Mouse (Mus musculus): ENCODE results near the gene Ubr7. TPM values are rescaled to one million over a fixed set of nuclear protein-coding genes. Genes with fewer than 3 reads are reported as not detected.

The Ubr7 gene
- total RNA-seq, 1 experiment = 87.5 TPM

GRCm38 (mm10) chr12:102722451-102722850 is 35.3 kb upstream of the Ubr7 start:
- peak overlapping the region in 1 of 2 experiments; percentile 33; a peak in 2 of 4 replicates for H3K4me3 ChIP-seq (ENCODE audit: insufficient read depth in 1 of 2, low read depth in 1 of 2, low read length in 2 of 2, poor library complexity in 1 of 2, severe bottlenecking in 1 of 2)
- no peak for DNase-seq (ENCODE audit: low read depth, low spot score)
- peak overlapping the region; percentile 3; the same call in 1 of the 2 replicates for H3K9ac ChIP-seq (ENCODE audit: insufficient read depth, low read depth, low read length, poor library complexity, severe bottlenecking)
- TF ChIP-seq ZNF384 (IDR thresholded peaks at IDR 0.05; ENCODE audit: low read depth, low read length) (no peak), ZC3H11A (IDR thresholded peaks at IDR 0.05; ENCODE audit: borderline replicate concordance, low read depth, low read length) (no peak)
- no peaks in the 10 kb centered on the region for H3K9me3 ChIP-seq (ENCODE audit: control insufficient read depth, insufficient read depth, low read depth, low read length)
- H3K27ac ChIP-seq (ENCODE audit: insufficient read depth, low read depth, low read length, poor library complexity, severe bottlenecking) = no peak overlapping the region
- H3K4me1 ChIP-seq (ENCODE audit: control insufficient read depth in 2 of 2, insufficient read depth in 2 of 2, low read length in 2 of 2, poor library complexity in 1 of 2) = peaks cover 8 to 31% of the 10 kb centered on the region in 2 experiments; a peak in 3 of 4 replicates
- in situ Hi-C loops (cut with MboI; ENCODE audit: low sequenced_read_pairs in 2 of 2, unreplicated experiment in 2 of 2) = loop anchor here in 1 of 2 experiments (10.0 kb wide), 1 partner anchor 218 kb away; no protein-coding TSS in a partner anchor
- H3K36me3 ChIP-seq (ENCODE audit: control insufficient read depth, insufficient read depth, low read length, poor library complexity, severe bottlenecking) = no peaks in the 10 kb centered on the region

GRCm38 (mm10) chr12:102722966-102723365 is 34.8 kb upstream of the Ubr7 start:
- Histone ChIP-seq H3K27ac (ENCODE audit: insufficient read depth, low read depth, low read length, poor library complexity, severe bottlenecking) (no peak overlapping the region), H3K4me3 (ENCODE audit: insufficient read depth in 1 of 2, low read depth in 1 of 2, low read length in 2 of 2, poor library complexity in 1 of 2, severe bottlenecking in 1 of 2) (no peak overlapping the region), H3K9me3 (ENCODE audit: control insufficient read depth, insufficient read depth, low read depth, low read length) (no peaks in the 10 kb centered on the region), H3K36me3 (ENCODE audit: control insufficient read depth, insufficient read depth, low read length, poor library complexity, severe bottlenecking) (no peaks in the 10 kb centered on the region), H3K9ac (ENCODE audit: insufficient read depth, low read depth, low read length, poor library complexity, severe bottlenecking) (no peak overlapping the region), H3K4me1 (ENCODE audit: control insufficient read depth in 2 of 2, insufficient read depth in 2 of 2, low read length in 2 of 2, poor library complexity in 1 of 2) (peaks cover 7 to 30% of the 10 kb centered on the region in 2 experiments; a peak in 3 of 4 replicates)
- TF ChIP-seq ZC3H11A (IDR thresholded peaks at IDR 0.05; ENCODE audit: borderline replicate concordance, low read depth, low read length) (no peak), MAFK (IDR thresholded peaks at IDR 0.05; ENCODE audit: insufficient read depth, low read depth, low read length) (no peak), ZNF384 (IDR thresholded peaks at IDR 0.05; ENCODE audit: low read depth, low read length) (no peak), HCFC1 (IDR thresholded peaks at IDR 0.05; ENCODE audit: borderline replicate concordance, insufficient read depth, low read length) (no peak), CHD2 (IDR thresholded peaks at IDR 0.05; ENCODE audit: low read depth, low read length) (no peak)
- DNase-seq (ENCODE audit: low read depth, low spot score) = no peak
- in situ Hi-C loops (cut with MboI; ENCODE audit: low sequenced_read_pairs in 2 of 2, unreplicated experiment in 2 of 2) = loop anchor here in 1 of 2 experiments (10.0 kb wide), 1 partner anchor 218 kb away; no protein-coding TSS in a partner anchor

GRCm38 (mm10) chr12:102723861-102724260 is 33.9 kb upstream of the Ubr7 start:
- Histone ChIP-seq H3K4me1 (ENCODE audit: control insufficient read depth in 2 of 2, insufficient read depth in 2 of 2, low read length in 2 of 2, poor library complexity in 1 of 2) (peaks cover 7 to 29% of the 10 kb centered on the region in 2 experiments; a peak in 3 of 4 replicates), H3K27ac (ENCODE audit: insufficient read depth, low read depth, low read length, poor library complexity, severe bottlenecking) (no peak overlapping the region), H3K4me3 (ENCODE audit: insufficient read depth in 1 of 2, low read depth in 1 of 2, low read length in 2 of 2, poor library complexity in 1 of 2, severe bottlenecking in 1 of 2) (no peak overlapping the region), H3K9me3 (ENCODE audit: control insufficient read depth, insufficient read depth, low read depth, low read length) (no peaks in the 10 kb centered on the region), H3K9ac (ENCODE audit: insufficient read depth, low read depth, low read length, poor library complexity, severe bottlenecking) (no peak overlapping the region), H3K36me3 (ENCODE audit: control insufficient read depth, insufficient read depth, low read length, poor library complexity, severe bottlenecking) (no peaks in the 10 kb centered on the region)
- DNase-seq (ENCODE audit: low read depth, low spot score) = no peak
- no peak for TF ChIP-seq HCFC1 (IDR thresholded peaks at IDR 0.05; ENCODE audit: borderline replicate concordance, insufficient read depth, low read length)
- in situ Hi-C loops (cut with MboI; ENCODE audit: low sequenced_read_pairs in 2 of 2, unreplicated experiment in 2 of 2) = loop anchor here in 1 of 2 experiments (10.0 kb wide), 1 partner anchor 219 kb away; no protein-coding TSS in a partner anchor

- no peak overlapping the region for H3K4me3 ChIP-seq (ENCODE audit: insufficient read depth in 1 of 2, low read depth in 1 of 2, low read length in 2 of 2, poor library complexity in 1 of 2, severe bottlenecking in 1 of 2)
- in situ Hi-C loops (cut with MboI; ENCODE audit: low sequenced_read_pairs in 2 of 2, unreplicated experiment in 2 of 2) = loop anchor here (10.0 to 25.0 kb wide), 2 partner anchors 213 to 220 kb away; no protein-coding TSS in a partner anchor
- no peak overlapping the region for H3K9ac ChIP-seq (ENCODE audit: insufficient read depth, low read depth, low read length, poor library complexity, severe bottlenecking)
- no peak for DNase-seq (ENCODE audit: low read depth, low spot score)
- no peak overlapping the region for H3K27ac ChIP-seq (ENCODE audit: insufficient read depth, low read depth, low read length, poor library complexity, severe bottlenecking)
- H3K4me1 ChIP-seq (ENCODE audit: control insufficient read depth in 2 of 2, insufficient read depth in 2 of 2, low read length in 2 of 2, poor library complexity in 1 of 2) = peaks cover 8 to 30% of the 10 kb centered on the region in 2 experiments; a peak in 3 of 4 replicates
- no peaks in the 10 kb centered on the region for H3K9me3 ChIP-seq (ENCODE audit: control insufficient read depth, insufficient read depth, low read depth, low read length)
- H3K36me3 ChIP-seq (ENCODE audit: control insufficient read depth, insufficient read depth, low read length, poor library complexity, severe bottlenecking) = no peaks in the 10 kb centered on the region
- no peak for TF ChIP-seq ZNF384 (IDR thresholded peaks at IDR 0.05; ENCODE audit: low read depth, low read length)
- no peak for TF ChIP-seq HCFC1 (IDR thresholded peaks at IDR 0.05; ENCODE audit: borderline replicate concordance, insufficient read depth, low read length)
- TF ChIP-seq ZC3H11A (IDR thresholded peaks at IDR 0.05; ENCODE audit: borderline replicate concordance, low read depth, low read length) = no peak
- TF ChIP-seq CHD2 (IDR thresholded peaks at IDR 0.05; ENCODE audit: low read depth, low read length) = no peak
- TF ChIP-seq MAFK (IDR thresholded peaks at IDR 0.05; ENCODE audit: insufficient read depth, low read depth, low read length) = peak; percentile 87
Measured at GRCm38 (mm10) chr12:102725146-102725545, 32.6 kb upstream of the Ubr7 start.

DNA sequence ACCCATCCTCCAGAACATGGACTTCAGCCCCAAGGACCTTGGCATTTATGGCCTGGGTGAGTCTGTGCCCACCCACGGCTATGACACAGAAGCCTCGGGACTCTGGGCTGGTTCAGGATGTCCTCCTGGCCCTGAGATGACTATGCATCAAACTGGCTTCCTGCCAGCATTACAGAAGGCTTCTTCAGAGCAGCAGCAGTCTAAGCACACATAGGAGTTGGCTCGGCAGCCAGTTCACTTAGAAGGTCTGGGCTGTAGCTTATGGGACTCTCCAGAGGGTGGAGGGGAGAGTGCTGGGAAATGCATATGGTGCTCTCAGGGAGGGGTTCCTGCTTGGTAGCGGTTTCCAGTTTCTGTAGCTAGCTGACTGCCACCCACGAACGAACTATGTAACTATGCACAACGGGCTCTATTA is 32.0 kb upstream of the Ubr7 start:
- no peak for DNase-seq (ENCODE audit: low read depth, low spot score)
- H3K9me3 ChIP-seq (ENCODE audit: control insufficient read depth, insufficient read depth, low read depth, low read length) = no peaks in the 10 kb centered on the region
- 0 out of 2 replicates have a peak overlapping the region, but pooled peaks have one; percentile 18 for H3K9ac ChIP-seq (ENCODE audit: insufficient read depth, low read depth, low read length, poor library complexity, severe bottlenecking)
- TF ChIP-seq ZC3H11A (IDR thresholded peaks at IDR 0.05; ENCODE audit: borderline replicate concordance, low read depth, low read length) (no peak), CHD2 (IDR thresholded peaks at IDR 0.05; ENCODE audit: low read depth, low read length) (no peak), HCFC1 (IDR thresholded peaks at IDR 0.05; ENCODE audit: borderline replicate concordance, insufficient read depth, low read length) (no peak), ZNF384 (IDR thresholded peaks at IDR 0.05; ENCODE audit: low read depth, low read length) (no peak), MAFK (IDR thresholded peaks at IDR 0.05; ENCODE audit: insufficient read depth, low read depth, low read length) (no peak)
- no peak overlapping the region for H3K4me3 ChIP-seq (ENCODE audit: insufficient read depth in 1 of 2, low read depth in 1 of 2, low read length in 2 of 2, poor library complexity in 1 of 2, severe bottlenecking in 1 of 2)
- in situ Hi-C loops (cut with MboI; ENCODE audit: low sequenced_read_pairs in 2 of 2, unreplicated experiment in 2 of 2) = loop anchor here (10.0 to 25.0 kb wide), 2 partner anchors 213 to 221 kb away; no protein-coding TSS in a partner anchor
- H3K4me1 ChIP-seq (ENCODE audit: control insufficient read depth in 2 of 2, insufficient read depth in 2 of 2, low read length in 2 of 2, poor library complexity in 1 of 2) = peaks cover 8 to 30% of the 10 kb centered on the region in 2 experiments; a peak in 3 of 4 replicates
- peak overlapping the region; percentile 9; the same call in 1 of the 2 replicates for H3K27ac ChIP-seq (ENCODE audit: insufficient read depth, low read depth, low read length, poor library complexity, severe bottlenecking)
- H3K36me3 ChIP-seq (ENCODE audit: control insufficient read depth, insufficient read depth, low read length, poor library complexity, severe bottlenecking) = no peaks in the 10 kb centered on the region
